Mouse (Mus musculus): ENCODE data around the gene Rbm6.

GRCm38 (mm10) chr9:107910025-107910769, 37.2 kb upstream of the Rbm6 start:
- TF ChIP-seq CTCF (IDR thresholded peaks at IDR 0.05; ENCODE audit: insufficient read depth, low read length), result no peak
- TF ChIP-seq POLR2A (IDR thresholded peaks at IDR 0.05; ENCODE audit: borderline replicate concordance, extremely low read depth, low read depth, low read length), result no peak

Measured in lung, adult 2 months (tissue).